ENCODE assay signal across 26 mouse cellular contexts in the genomic region with DNA sequence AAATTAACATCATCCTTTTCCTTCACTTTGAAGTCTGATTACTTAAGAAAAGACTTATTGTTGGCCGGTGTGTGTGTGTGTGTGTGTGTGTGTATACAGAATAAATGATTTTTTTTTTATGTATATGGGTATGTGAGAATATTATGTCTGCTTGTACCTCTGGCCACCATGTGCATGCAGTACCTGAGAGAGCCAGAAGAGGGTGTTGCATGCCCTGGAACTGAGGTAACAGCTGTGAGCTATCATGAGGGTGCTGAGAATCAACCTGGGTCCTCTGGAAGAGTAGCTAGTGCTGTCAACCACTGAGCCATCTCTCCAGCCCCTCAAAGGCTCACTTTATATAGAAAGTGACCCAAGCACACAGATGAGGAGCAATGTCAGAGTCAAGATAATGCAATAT. TPM values are rescaled to one million over a fixed set of nuclear protein-coding genes. Genes with fewer than 3 reads are reported as not detected.
DNase-seq lines count a peak whose midpoint lies in the region; ATAC-seq and TF ChIP-seq lines count a peak whose summit lies in the region.
"Had no signal": no experiment of that assay in that cellular context is flagged by ENCODE, and none has a peak within 500 bp of the region (broad histone marks: within the 10 kb centered on the region; RNA-seq: fewer than 3 reads in every experiment).

No protein-coding gene starts in this region.

- H3K4me3 ChIP-seq in gastrocnemius, adult 2 months, result no peak overlapping the region
- H3K4me3 ChIP-seq in left cerebral cortex, adult 2 months, result no peak overlapping the region
- H3K4me3 ChIP-seq: embryonic facial prominence, embryonic 13.5 days; hindbrain, embryonic 13.5 days; limb, embryonic 10.5 days had no signal

- 0 out of 2 replicates have a peak overlapping the region, but pooled peaks have one; percentile 79 for H3K27ac ChIP-seq in gastrocnemius, adult 2 months
- no peak overlapping the region for H3K27ac ChIP-seq in left cerebral cortex, adult 2 months
- H3K27ac ChIP-seq: embryonic facial prominence, embryonic 13.5 days; limb, embryonic 10.5 days had no signal

- no peak for ATAC-seq in activated CD4-positive, CD25-positive, alpha-beta regulatory T cell, adult 4 months

- intact Hi-C loops in gastrocnemius, adult 2 months (cut with DNase I), result no loop called here
- intact Hi-C loops in gastrocnemius, postnatal 14 days (cut with DNase I; ENCODE audit: low total_unique reads), result no loop called here
- intact Hi-C loops in left cerebral cortex, adult 2 months (cut with DNase I), result no loop called here

- no peak for DNase-seq in gastrocnemius, adult 2 months
- DNase-seq in gastrocnemius, postnatal 14 days, result no peak
- DNase-seq in left cerebral cortex, adult 2 months (ENCODE audit: extremely low spot score in 1 of 2, low spot score in 2 of 2), result no peak
- DNase-seq in left cerebral cortex, adult 9 months (ENCODE audit: low spot score in 2 of 2), result no peak
- DNase-seq in retina, postnatal 1 day, result peak; percentile 4
- no peak for DNase-seq in retina, embryonic 14.5 days (ENCODE audit: low spot score)
- no peak for DNase-seq in urinary bladder, adult 2 months (ENCODE audit: low spot score)
- DNase-seq: adrenal gland, postnatal 10 days; cerebellum, adult 9-10 months; gastrocnemius, postnatal 10 days; kidney, adult 8-10 months; layer of hippocampus, postnatal 36 days; midbrain, embryonic 14.5 days; right cerebral cortex, adult 18-20 months; thymus, adult 18-20 months had no signal

- peak; percentile 14; the same call in 1 of the 2 replicates for TF ChIP-seq CTCF in gastrocnemius, adult 2 months (IDR thresholded peaks at IDR 0.05)
- TF ChIP-seq CTCF in left cerebral cortex, adult 2 months (IDR thresholded peaks at IDR 0.05), result peak; percentile 13

RNA-seq across cellular contexts. Expression of a gene that starts 11.7 kb away (rescaled TPM):
- total RNA-seq in gastrocnemius, adult 2 months (2021), result under 1 TPM; 0.28 to 0.64 TPM
- 1 to 10 TPM; 2.5 to 3.1 TPM for total RNA-seq in gastrocnemius, postnatal 14 days (2021)
- 10 to 100 TPM in 1 of 2 experiments, 1 to 10 TPM in 1; 10.0 to 11.5 TPM for total RNA-seq in left cerebral cortex, adult 2 months (2021)
- 1 to 10 TPM in 1 of 2 experiments, under 1 TPM in 1; 0.91 to 2.3 TPM for polyA plus RNA-seq in activated CD4-positive, CD25-positive, alpha-beta regulatory T cell, adult 4 months (2017; shearing (Covaris generic))
- polyA plus RNA-seq in urinary bladder, adult 2 months (2012; rRNA removed), result 5.0 TPM in 2 replicates

RNA-seq across cellular contexts. Expression of a gene that starts 22.1 kb away (rescaled TPM):
- total RNA-seq in gastrocnemius, adult 2 months (2021), result 10 to 100 TPM; 10.1 to 15.8 TPM
- total RNA-seq in gastrocnemius, postnatal 14 days (2021), result 10 to 100 TPM; 14.1 to 14.9 TPM
- 10 to 100 TPM; 12.8 to 14.2 TPM for total RNA-seq in left cerebral cortex, adult 2 months (2021)
- polyA plus RNA-seq in activated CD4-positive, CD25-positive, alpha-beta regulatory T cell, adult 4 months (2017; shearing (Covaris generic)), result 10 to 100 TPM; 20.5 to 23.2 TPM
- 34.3 and 37.0 TPM in 2 replicates for polyA plus RNA-seq in urinary bladder, adult 2 months (2012; rRNA removed)

RNA-seq across cellular contexts. Expression of a gene that starts 22.7 kb away (rescaled TPM):
- under 1 TPM; 0.33 to 0.36 TPM for total RNA-seq in gastrocnemius, adult 2 months (2021)
- 1 to 10 TPM; 1.1 to 1.2 TPM for total RNA-seq in gastrocnemius, postnatal 14 days (2021)
- 10 to 100 TPM; 79.3 to 82.7 TPM for total RNA-seq in left cerebral cortex, adult 2 months (2021)
- 1 to 10 TPM in 1 of 2 experiments, under 1 TPM in 1; 0.27 to 1.4 TPM for polyA plus RNA-seq in activated CD4-positive, CD25-positive, alpha-beta regulatory T cell, adult 4 months (2017; shearing (Covaris generic))
- 0.62 and 1.2 TPM in 2 replicates for polyA plus RNA-seq in urinary bladder, adult 2 months (2012; rRNA removed)
- total RNA-seq: neutrophil, adult 5-6 weeks had no signal

RNA-seq across cellular contexts. Expression of a gene that starts 29.8 kb away (rescaled TPM):
- not detected for total RNA-seq in gastrocnemius, adult 2 months (2021)
- total RNA-seq in gastrocnemius, postnatal 14 days (2021), result not detected
- not detected for total RNA-seq in left cerebral cortex, adult 2 months (2021)
- polyA plus RNA-seq in activated CD4-positive, CD25-positive, alpha-beta regulatory T cell, adult 4 months (2017; shearing (Covaris generic)), result not detected
- polyA plus RNA-seq in urinary bladder, adult 2 months (2012; rRNA removed), result not detected in 2 replicates
- total RNA-seq: adrenal gland, postnatal 10 days; gastrocnemius, postnatal 10 days; layer of hippocampus, postnatal 36 days; megakaryocyte progenitor cell, adult 5-6 weeks; neutrophil, adult 5-6 weeks had no signal
- polyA plus RNA-seq: cortical plate, adult 2 months; heart, postnatal 0 days; large intestine, adult 2 months; liver, embryonic 16.5 days; small intestine, adult 2 months had no signal

RNA-seq across cellular contexts. Expression of a gene that starts 31.7 kb away (rescaled TPM):
- 1 to 10 TPM; 2.6 to 3.5 TPM for total RNA-seq in gastrocnemius, adult 2 months (2021)
- total RNA-seq in gastrocnemius, postnatal 14 days (2021), result 1 to 10 TPM; 1.8 to 1.9 TPM
- total RNA-seq in left cerebral cortex, adult 2 months (2021), result 10 to 100 TPM; 11.1 to 11.7 TPM
- polyA plus RNA-seq in activated CD4-positive, CD25-positive, alpha-beta regulatory T cell, adult 4 months (2017; shearing (Covaris generic)), result under 1 TPM; 0.37 to 0.73 TPM
- 3.6 and 3.7 TPM in 2 replicates for polyA plus RNA-seq in urinary bladder, adult 2 months (2012; rRNA removed)

Comparison
In these comparisons a context has a peak if more than half of its experiments do, and no peak if none do; other contexts are left out.
1. RNA of a gene that starts 22.7 kb away (total RNA-seq): 79.3 to 82.7 TPM in left cerebral cortex, adult 2 months; 1.1 to 1.2 TPM in gastrocnemius, postnatal 14 days and 0.33 to 0.36 TPM in gastrocnemius, adult 2 months; every median in the first group is over 10 times any median in the second.